Mouse (Mus musculus) gastrocnemius, postnatal 10 days (tissue): ENCODE measurements around the gene Noxred1. TPM values are rescaled to one million over a fixed set of nuclear protein-coding genes. Genes with fewer than 3 reads are reported as not detected.
"Not testable (repeated sequence)": the region's sequence is repeated elsewhere in the genome, so short reads cannot be mapped to it uniquely, and the experiment has no call there.

Experiments
- DNase-seq: peaks from one replicate; pipeline ENCODE4 v3.0.0; 2021; ENCODE audit warnings: mixed read lengths
- microRNA-seq, 2 experiments: library from miRNA; unstranded; fragments of <30 nt; microRNA quantifications; one replicate each; pipeline ENCODE4 v1.2.0; 2021
- total RNA-seq, 2 experiments: library from RNA; stranded (reverse); gene quantifications; 2 replicates each; pipeline ENCODE4 v1.2.3; 2021

The Noxred1 gene
- total RNA-seq, 2 experiments from 2014 or later = 0.27 TPM; not detected in 1

DNA sequence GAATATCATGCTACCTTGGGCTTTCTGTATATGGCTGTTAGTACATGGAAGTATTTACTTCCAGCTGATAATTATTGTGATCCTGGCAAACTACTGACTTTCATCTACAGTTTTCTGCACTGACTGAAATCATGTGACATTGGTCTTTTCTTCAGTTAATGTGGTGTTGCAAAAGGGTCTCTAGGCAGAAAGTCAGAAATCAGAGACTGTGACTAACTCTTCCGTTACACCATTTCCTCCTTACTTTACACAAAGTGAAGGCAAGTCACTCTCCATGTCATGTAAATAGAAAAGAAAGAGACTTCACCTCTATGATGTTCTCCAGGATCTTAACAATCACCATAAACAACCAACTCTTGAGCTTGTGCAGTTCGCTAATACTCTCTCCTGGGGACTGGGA is 8.9 kb downstream of the Noxred1 start:
- DNase-seq = no peak

DNA sequence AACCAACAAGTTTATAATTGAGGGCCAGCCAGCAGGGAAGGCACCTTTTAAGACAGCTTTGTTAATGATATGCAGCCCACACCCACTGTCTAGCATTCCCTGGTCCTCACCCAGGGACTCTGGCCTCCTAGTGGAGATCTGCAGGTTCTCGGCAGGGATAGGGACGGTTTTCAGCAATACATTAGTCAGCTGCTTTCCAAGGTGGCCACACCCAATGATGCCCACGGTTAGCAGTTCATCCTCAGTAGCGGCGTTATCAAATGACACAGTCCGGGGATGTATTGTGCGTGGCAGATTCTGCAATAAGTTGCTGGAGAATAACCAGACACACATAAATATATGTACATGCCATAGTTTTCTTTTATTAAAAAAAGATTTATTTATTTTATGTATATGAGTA is 11.7 kb downstream of the Noxred1 start:
- DNase-seq = no peak

DNA sequence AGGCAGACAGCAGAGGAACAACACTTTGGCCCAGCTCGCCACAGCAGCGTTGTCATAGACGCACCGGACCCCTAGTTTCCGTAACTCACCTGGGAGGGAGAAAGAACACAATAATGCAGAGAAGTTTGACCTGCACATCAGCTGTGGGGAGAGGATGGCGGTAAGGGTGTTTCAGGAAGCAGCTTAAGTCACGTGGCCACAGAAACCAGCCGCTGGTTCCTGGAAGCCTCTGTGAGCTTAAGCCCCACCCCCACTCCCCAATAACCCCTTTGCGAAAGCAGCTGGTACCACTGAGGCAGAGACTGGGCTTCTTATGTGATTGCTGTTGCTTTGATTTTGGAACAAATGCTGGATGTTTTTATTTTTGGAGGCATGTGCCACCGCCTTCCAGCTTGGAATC is 13.6 kb downstream of the Noxred1 start:
- DNase-seq = no peak

- DNase-seq = peak; percentile 43
Measured at GRCm38 (mm10) chr12:87219362-87219761, 19.2 kb downstream of the Noxred1 start.

DNA sequence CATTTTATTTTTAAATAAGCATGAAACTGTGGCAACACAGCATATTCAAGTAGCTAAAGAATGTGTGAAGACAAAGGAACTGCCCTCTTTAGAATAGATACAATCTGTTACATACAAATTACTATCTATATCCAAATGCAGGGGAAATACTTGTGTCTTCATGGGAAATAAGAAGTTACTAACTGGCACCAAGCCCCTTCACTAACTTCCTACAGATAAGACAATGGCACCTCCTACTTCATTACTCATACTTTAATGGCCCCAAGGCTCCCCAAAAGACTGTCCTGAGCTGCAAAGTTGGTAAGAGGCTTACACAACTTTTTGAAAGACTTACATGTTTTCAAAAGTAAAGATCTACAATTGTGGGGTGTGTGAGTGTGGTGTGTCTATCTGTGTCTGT is 20.9 kb downstream of the Noxred1 start:
- no peak for DNase-seq

- DNase-seq = no peak
Measured at GRCm38 (mm10) chr12:87216053-87216452, 22.5 kb downstream of the Noxred1 start.

- DNase-seq = no peak
Measured at GRCm38 (mm10) chr12:87212844-87213606, 25.5 kb downstream of the Noxred1 start.

- not testable (repeated sequence) for DNase-seq
Measured at GRCm38 (mm10) chr12:87205789-87206188, 32.7 kb downstream of the Noxred1 start.

- DNase-seq = no peak
Measured at GRCm38 (mm10) chr12:87201694-87202093, 36.8 kb downstream of the Noxred1 start.

DNA sequence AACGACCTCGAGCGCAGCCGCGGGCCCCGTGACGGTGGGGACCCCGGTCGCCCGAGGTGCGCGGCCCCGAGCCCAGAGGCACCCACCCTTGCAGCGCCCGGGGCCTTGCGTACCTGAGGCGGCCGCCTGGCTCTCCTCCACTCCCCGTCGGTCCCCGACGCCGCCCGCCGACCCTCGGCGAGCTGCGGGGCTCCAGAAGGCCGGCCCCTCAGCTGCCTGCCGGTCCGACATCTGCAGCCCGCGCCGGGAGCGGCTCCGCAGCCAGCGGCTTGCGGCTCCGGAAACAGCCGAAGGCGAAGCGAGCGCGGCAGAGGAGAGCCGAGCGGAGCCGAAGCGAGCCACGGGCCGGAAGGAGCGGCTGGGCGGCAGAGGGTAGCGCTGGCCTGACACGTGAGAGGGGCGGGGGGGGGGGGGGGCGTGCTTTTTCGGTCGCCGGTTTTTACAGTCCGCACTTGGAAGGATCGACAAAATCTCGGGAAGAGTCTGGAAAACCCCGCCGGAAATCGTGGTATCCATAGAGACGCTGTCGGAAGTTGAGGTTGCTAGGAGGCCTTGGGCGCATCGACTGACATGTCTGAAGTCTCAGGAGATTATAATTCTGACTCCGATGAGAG is 38.5 kb downstream of the Noxred1 start, which contains the start of gene Tmed8:
Gene Tmed8, minus strand, starts transcription at position 482 of the 614 bp plus-strand sequence.
- DNase-seq = peak; percentile 75

DNA sequence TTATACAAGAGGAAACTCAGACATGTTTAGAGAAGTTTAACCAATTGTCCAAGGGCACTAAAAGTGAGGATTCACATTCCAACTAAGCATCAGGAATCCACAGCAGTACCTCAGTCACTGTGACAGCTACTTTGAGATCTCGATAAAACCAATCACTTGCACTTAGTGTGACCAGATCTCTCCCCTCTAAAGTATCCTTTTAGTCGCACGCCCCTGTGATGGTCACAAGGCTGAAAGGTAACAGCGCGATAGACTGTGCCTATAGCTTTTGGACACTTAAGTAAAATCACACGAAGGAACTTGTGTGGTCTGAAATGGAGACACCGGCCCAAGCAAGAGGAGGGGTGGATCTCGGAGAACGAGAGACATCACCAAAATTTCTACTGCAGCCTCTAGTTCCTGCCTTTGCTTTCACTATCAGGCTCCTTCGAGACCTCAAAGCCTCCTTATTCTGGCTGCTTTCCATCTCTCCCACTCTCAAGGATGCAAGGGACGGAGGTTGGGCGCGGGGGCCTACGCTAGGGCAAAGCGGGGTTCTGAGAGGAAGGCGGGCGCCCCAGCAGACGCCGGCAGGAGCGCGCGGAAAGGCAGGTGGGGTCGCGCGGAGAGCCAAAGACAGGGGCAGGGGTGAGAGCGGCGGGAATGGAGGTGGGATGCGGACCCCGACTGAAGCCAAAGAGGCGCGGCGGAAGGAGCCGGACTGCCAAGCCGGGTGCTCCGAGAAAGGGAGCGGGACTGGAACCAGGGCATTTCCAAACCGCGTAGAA is 39.1 kb downstream of the Noxred1 start, which contains the start of gene Samd15:
Gene Samd15, plus strand, starts transcription at position 518 of the 767 bp plus-strand sequence.
- DNase-seq = peak; percentile 32

- DNase-seq = no peak
Measured at GRCm38 (mm10) chr12:87198792-87199191, 39.7 kb downstream of the Noxred1 start.

- DNase-seq = no peak
Measured at GRCm38 (mm10) chr12:87196310-87196709, 42.2 kb downstream of the Noxred1 start.

GRCm38 (mm10) chr12:87195069-87195468 is 43.5 kb downstream of the Noxred1 start:
- DNase-seq = no peak

- no peak for DNase-seq
Measured at GRCm38 (mm10) chr12:87193008-87193407, 45.5 kb downstream of the Noxred1 start.

DNA sequence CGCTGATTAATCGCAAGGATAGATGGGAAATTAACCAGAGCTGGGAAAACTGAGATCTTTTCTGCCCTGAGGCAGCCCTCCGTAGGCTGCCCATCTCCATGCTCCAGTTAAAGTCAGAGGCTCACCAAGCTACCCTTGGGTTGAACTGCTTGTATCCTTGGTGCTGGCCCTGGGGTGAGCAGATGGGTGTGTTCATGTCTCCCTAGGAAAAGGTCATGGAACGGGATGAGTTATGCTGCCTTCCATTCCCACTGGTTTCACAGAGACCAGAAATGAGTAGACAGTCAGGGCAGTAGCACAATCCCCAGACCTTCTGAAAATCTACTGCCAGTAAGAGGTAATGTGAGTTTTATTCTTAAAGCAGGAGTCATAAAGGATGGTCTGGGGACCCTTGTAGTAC is 60.9 kb downstream of the Noxred1 start:
- DNase-seq = no peak

- DNase-seq = no peak
Measured at GRCm38 (mm10) chr12:87175194-87175946, 63.2 kb downstream of the Noxred1 start.

Small RNA genes within 50 kb of the gene (microRNA-seq; reads per million reads assigned to microRNA genes)
- 0 reads per million in 2 experiments for gene Gm47293

Other genes with a start within 250 kb of the Noxred1 start
- gene Zdhhc22, start 248.3 kb downstream of the Noxred1 start, total RNA-seq = not detected
- under 1 TPM; 0.23 to 0.29 TPM for gene Tmem63c, start 217.4 kb downstream of the Noxred1 start, total RNA-seq
- under 1 TPM in 1 of 2 experiments, not detected in 1; 0.28 TPM for gene Ngb, start 136.2 kb downstream of the Noxred1 start, total RNA-seq
- gene Gstz1, start 91.6 kb downstream of the Noxred1 start, total RNA-seq = 10 to 100 TPM; 47.1 to 49.6 TPM
- 1 to 10 TPM; 6.3 to 8.9 TPM for gene Pomt2, start 90.8 kb downstream of the Noxred1 start, total RNA-seq
- gene Samd15, start 39.0 kb downstream of the Noxred1 start, total RNA-seq = under 1 TPM; 0.14 to 0.50 TPM
- 1 to 10 TPM; 2.4 to 3.5 TPM for gene Tmed8, start 38.3 kb downstream of the Noxred1 start, total RNA-seq
- gene Vipas39, start 27.5 kb upstream of the Noxred1 start, total RNA-seq = 10 to 100 TPM; 12.1 to 14.5 TPM
- gene Ahsa1, start 27.7 kb upstream of the Noxred1 start, total RNA-seq = 100 to 1,000 TPM; 104 to 108 TPM
- not detected for gene Ism2, start 61.0 kb upstream of the Noxred1 start, total RNA-seq
- 10 to 100 TPM; 28.6 to 30.0 TPM for gene Sptlc2, start 149.6 kb upstream of the Noxred1 start, total RNA-seq
- gene Slirp, start 205.2 kb upstream of the Noxred1 start, total RNA-seq = 100 to 1,000 TPM; 152 to 169 TPM
- 10 to 100 TPM in 1 of 2 experiments, 1 to 10 TPM in 1; 7.6 to 13.6 TPM for gene Alkbh1, start 205.3 kb upstream of the Noxred1 start, total RNA-seq
- 10 to 100 TPM; 52.4 to 53.5 TPM for gene Snw1, start 233.5 kb upstream of the Noxred1 start, total RNA-seq